Mouse (Mus musculus) kidney, embryonic 14.5 days (tissue): Measurements from ENCODE around the gene Prl5a1. TPM values are rescaled to one million over a fixed set of nuclear protein-coding genes. Genes with fewer than 3 reads are reported as not detected.

Experiments used
- ATAC-seq: fragments of 200-750 bp; cut with Nextera tagmentation; 2 replicates; pipeline ENCODE4 v1.8.0; 2017; ENCODE audit warnings: moderate number of reproducible peaks, mild to moderate bottlenecking, moderate TSS enrichment, moderate library complexity; ENCODE audit not compliant: low FRiP score, low TSS enrichment
- H3K27ac ChIP-seq: fragments of 300-500 bp; sonication (generic); 2 replicates; pipeline ENCODE4 v1.5.1; 2014; ENCODE audit warnings: low read depth, mild to moderate bottlenecking, low read length, moderate library complexity, mixed read lengths
- H3K27me3 ChIP-seq: fragments of 300-500 bp; sonication (generic); 2 replicates; pipeline ENCODE4 v1.6.1; 2014; ENCODE audit warnings: mild to moderate bottlenecking, low read length; ENCODE audit not compliant: control insufficient read depth, insufficient read depth
- H3K36me3 ChIP-seq: fragments of 300-500 bp; sonication (generic); 2 replicates; pipeline ENCODE4 v1.6.1; 2014; ENCODE audit warnings: low read length, mixed read lengths; ENCODE audit not compliant: control insufficient read depth, insufficient read depth
- H3K4me1 ChIP-seq: fragments of 300-500 bp; sonication (generic); 2 replicates; pipeline ENCODE4 v1.6.1; 2014; ENCODE audit warnings: low read length, mixed read lengths; ENCODE audit not compliant: control insufficient read depth, insufficient read depth
- H3K4me2 ChIP-seq: fragments of 300-500 bp; sonication (generic); replicated peaks from 2 replicates; pipeline ENCODE4 v1.6.1; 2014; ENCODE audit warnings: low read depth, mild to moderate bottlenecking, low read length
- H3K4me3 ChIP-seq: fragments of 300-500 bp; sonication (generic); 2 replicates; pipeline ENCODE4 v1.5.1; 2014; ENCODE audit warnings: mild to moderate bottlenecking, low read length
- H3K9ac ChIP-seq: fragments of 300-500 bp; sonication (generic); 2 replicates; pipeline ENCODE4 v1.6.1; 2014; ENCODE audit warnings: low read depth, mild to moderate bottlenecking, low read length, moderate library complexity
- H3K9me3 ChIP-seq: fragments of 300-500 bp; sonication (generic); 2 replicates; pipeline ENCODE4 v1.6.1; 2016; ENCODE audit warnings: low read length; ENCODE audit not compliant: control insufficient read depth
- WGBS: fragments of 180-500 bp; shearing (Covaris S2); extraction: QIAGEN DNeasy Blood & Tissue Kit; methylation state at CpG from one replicate; pipeline ENCODE4 v1.1.7; 2014; 5-methylcytosine and 5-hydroxymethylcytosine counted together
- polyA plus RNA-seq: library from polyadenylated mRNA; unstranded; fragments of >200 nt; fragmentation: Nextera tagmentation; extraction: Ambion mirVana; gene quantifications from 2 replicates; pipeline ENCODE4 v1.2.1, GENCODE M21; 2014

Prl5a1 gene
- not detected in 2 replicates for polyA plus RNA-seq

DNA sequence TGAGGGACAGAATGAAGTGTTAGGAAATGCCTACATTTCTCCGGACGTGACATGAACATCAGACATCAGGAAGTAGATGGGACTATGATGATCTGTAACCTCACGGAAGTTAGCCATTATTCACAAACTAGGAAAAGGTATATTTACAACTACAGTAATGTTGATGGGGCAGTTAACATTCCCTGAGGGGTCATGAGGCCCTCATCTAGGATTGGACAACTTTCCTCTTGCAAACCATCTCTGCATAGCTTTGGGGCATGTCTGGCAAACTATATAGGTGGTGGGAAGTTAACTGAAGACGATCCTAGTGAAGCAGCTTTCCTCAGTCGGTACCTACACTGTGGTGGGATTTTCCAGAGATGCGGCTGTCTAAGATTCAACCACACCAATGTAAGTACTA lies at the start of gene Prl5a1:
Gene Prl5a1, plus strand, starts transcription at position 301 of the 400 bp plus-strand sequence.
- H3K9me3 ChIP-seq, result no peaks in the 10 kb centered on the region

DNA sequence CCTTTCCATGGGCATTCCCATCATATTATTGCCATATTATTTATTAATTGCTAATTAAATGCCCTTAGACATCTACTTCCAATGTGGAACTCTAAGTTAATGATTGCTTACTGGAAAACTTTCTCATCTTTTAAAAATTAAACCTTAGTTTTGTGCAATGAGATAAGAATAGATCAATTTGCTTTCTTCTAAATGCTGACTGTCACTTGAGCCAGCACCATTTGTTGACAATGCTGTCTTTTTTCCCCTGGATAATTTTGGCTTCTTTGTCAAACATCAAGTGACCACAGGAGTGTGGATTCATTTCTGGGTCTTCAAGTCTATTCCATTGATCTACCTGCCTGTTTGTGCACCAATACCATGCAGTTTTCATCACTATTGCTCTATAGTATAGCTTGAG lies 46.1 kb upstream of the Prl5a1 start:
- no peaks in the 10 kb centered on the region for H3K9me3 ChIP-seq

More for the DNA sequence above, at the start of gene Prl5a1:
- no peak for ATAC-seq
- no peaks in the 10 kb centered on the region for H3K27me3 ChIP-seq
- H3K4me2 ChIP-seq, result no peak within 1 kb of the TSS
- H3K9ac ChIP-seq, result no peak within 1 kb of the TSS
- 89% methylated on average over 6 of the region's 6 CpGs for WGBS
- no peak within 1 kb of the TSS for H3K4me3 ChIP-seq
- no peaks in the 10 kb centered on the region for H3K36me3 ChIP-seq
- H3K4me1 ChIP-seq, result no peaks in the 10 kb centered on the region
- no peak within 1 kb of the TSS for H3K27ac ChIP-seq

DNA sequence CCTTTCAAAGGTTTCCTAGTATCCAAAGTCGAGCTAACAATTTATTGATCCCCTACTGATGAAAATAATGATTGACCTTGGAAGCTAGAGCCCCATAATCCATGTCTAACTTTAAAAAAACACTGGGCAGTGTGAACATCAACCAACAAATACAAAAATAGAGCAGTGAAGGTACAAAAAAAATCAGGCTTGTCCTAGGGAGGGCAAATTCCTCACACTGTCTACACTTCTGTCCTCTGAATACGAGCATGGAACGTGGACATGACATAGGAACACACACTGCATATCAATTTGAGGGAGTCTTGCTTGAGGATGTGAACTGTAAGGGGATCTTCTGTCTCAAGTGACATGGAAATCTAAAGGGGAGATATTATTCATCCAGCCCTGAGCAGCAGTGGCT lies 33.7 kb upstream of the Prl5a1 start:
- Histone ChIP-seq H3K27ac (no peak overlapping the region), H3K9ac (no peak overlapping the region), H3K4me1 (no peaks in the 10 kb centered on the region), H3K4me2 (no peak overlapping the region), H3K27me3 (no peaks in the 10 kb centered on the region), H3K4me3 (no peak overlapping the region), H3K9me3 (no peaks in the 10 kb centered on the region), H3K36me3 (no peaks in the 10 kb centered on the region)
- 70% methylated on average over 3 of the region's 3 CpGs for WGBS
- no peak for ATAC-seq

More for the DNA sequence above, 46.1 kb upstream of the Prl5a1 start:
- no peaks in the 10 kb centered on the region for H3K27me3 ChIP-seq
- H3K36me3 ChIP-seq, result no peaks in the 10 kb centered on the region
- H3K4me1 ChIP-seq, result no peaks in the 10 kb centered on the region
- no peak overlapping the region for H3K9ac ChIP-seq
- no peak for ATAC-seq
- no peak overlapping the region for H3K4me3 ChIP-seq
- H3K27ac ChIP-seq, result no peak overlapping the region
- no peak overlapping the region for H3K4me2 ChIP-seq

DNA sequence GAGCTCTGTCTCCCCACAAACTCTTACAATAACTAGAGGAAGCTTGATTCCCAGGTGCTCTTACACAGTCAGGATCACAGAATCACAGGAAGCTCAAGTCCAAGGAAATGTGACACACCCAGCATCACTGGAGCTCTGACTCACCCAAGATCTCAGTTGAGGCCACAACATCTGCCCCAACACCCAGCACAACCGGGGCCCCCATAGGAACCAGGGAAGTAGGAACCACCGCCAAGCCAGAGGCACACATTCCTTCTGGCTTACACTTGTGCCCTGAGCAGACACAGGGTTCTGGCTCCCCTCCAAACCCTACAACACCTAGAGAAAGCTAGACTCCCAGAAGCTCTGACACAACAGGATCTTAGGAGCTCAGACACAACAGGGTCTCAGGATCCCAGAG lies 9.5 kb upstream of the Prl5a1 start:
- H3K27me3 ChIP-seq, result no peaks in the 10 kb centered on the region
- H3K36me3 ChIP-seq, result no peaks in the 10 kb centered on the region
- H3K9me3 ChIP-seq, result no peaks in the 10 kb centered on the region
- no peak overlapping the region for H3K9ac ChIP-seq
- no peak overlapping the region for H3K4me2 ChIP-seq
- H3K4me3 ChIP-seq, result no peak overlapping the region
- no peak overlapping the region for H3K27ac ChIP-seq
- ATAC-seq, result no peak
- 73% methylated on average over 2 of the region's 2 CpGs for WGBS
- no peaks in the 10 kb centered on the region for H3K4me1 ChIP-seq

DNA sequence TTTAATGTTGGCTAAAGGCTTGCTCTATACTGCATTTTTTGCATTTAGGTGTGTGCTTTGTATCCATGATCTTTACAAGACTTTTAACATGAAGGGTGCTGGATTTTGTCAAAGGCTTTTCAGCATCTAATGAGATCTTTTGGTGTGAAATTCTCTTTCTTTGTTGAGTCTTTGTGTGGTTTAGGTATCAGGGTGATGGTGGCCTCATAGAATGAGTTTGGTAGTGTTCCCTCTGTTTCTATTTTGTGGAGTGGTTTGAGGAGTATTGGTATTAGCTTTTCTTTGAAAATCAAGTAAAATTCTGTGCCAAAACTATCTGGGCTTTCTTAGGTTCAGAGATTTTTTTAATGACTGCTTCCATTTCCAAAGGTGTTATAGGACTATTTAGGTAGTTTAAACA lies 6.5 kb upstream of the Prl5a1 start:
- Histone ChIP-seq H3K27me3 (no peaks in the 10 kb centered on the region), H3K9ac (no peak overlapping the region), H3K4me2 (no peak overlapping the region), H3K4me3 (no peak overlapping the region), H3K27ac (no peak overlapping the region), H3K36me3 (no peaks in the 10 kb centered on the region), H3K4me1 (no peaks in the 10 kb centered on the region), H3K9me3 (no peaks in the 10 kb centered on the region)
- no peak for ATAC-seq

Other genes with a start within 250 kb of the Prl5a1 start
- gene Prl4a1, start 126.3 kb upstream of the Prl5a1 start, polyA plus RNA-seq, result not detected in 2 replicates
- gene Gm11361, start 115.0 kb downstream of the Prl5a1 start, polyA plus RNA-seq, result 5.4 and 6.7 TPM in 2 replicates